In the genomic region with DNA sequence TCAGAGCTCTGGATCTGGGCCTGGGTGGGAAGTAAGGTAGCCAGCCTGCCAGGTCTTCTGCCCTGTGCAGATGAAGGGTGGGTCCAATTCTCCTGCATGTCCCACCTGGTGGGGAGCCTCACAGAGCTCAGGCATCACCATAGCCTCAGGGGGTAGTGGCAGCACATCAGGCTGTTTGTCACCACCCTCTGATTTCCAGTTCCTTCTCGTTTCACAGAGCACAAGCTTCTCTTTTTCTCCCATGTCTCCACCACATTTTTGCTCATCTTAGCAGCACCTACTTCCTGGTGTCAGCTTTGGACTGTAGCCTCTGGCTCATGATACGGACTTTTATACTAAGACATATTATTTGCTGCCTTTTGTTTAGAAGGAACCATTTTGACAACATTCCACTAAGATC, we compare ENCODE assay signal across 25 mouse cellular contexts.
A peak's percentile ranks its signal among the peaks of the same experiment; 100 is the strongest.
DNase-seq lines count a peak whose midpoint lies in the region; ATAC-seq lines count a peak whose summit lies in the region.
"Had no signal": no experiment of that assay in that cellular context is flagged by ENCODE, and none has a peak within 500 bp of the region (broad histone marks: within the 10 kb centered on the region; RNA-seq: fewer than 3 reads in every experiment).

No protein-coding gene starts in this region.

- WGBS in macrophage (ENCODE audit: missing documents): 8% methylated on average over 2 of the region's 2 CpGs

- no peaks in the 10 kb centered on the region for H3K36me3 ChIP-seq in macrophage (ENCODE audit: inconsistent target)
- H3K36me3 ChIP-seq: forebrain, embryonic 10.5 days; heart, embryonic 12.5 days; heart, embryonic 15.5 days; hindbrain, embryonic 12.5 days; hindbrain, embryonic 15.5 days had no signal

- H3K27ac ChIP-seq in macrophage: peak overlapping the region; percentile 8; the same call in 1 of the 2 replicates
- H3K27ac ChIP-seq: forebrain, embryonic 10.5 days; forebrain, embryonic 13.5 days; heart, embryonic 15.5 days; hindbrain, embryonic 12.5 days; hindbrain, embryonic 15.5 days had no signal

- ATAC-seq in common myeloid progenitor, adult 5-6 weeks (replicated peaks; ENCODE audit: low read depth, poor library complexity, severe bottlenecking): peak; percentile 56
- peak; percentile 59; the same call in 1 of the 2 replicates for ATAC-seq in monocyte, adult 5-6 weeks (replicated peaks; ENCODE audit: insufficient number of reproducible peaks, low FRiP score, low TSS enrichment, poor library complexity, severe bottlenecking)
- ATAC-seq: CD4-positive, CD25-positive, alpha-beta regulatory T cell, adult 4 months; forebrain, embryonic 13.5 days; forebrain, embryonic 16.5 days had no signal

- no peaks in the 10 kb centered on the region for H3K79me2 ChIP-seq in macrophage (ENCODE audit: inconsistent target)

- peak; percentile 6 to 10 for DNase-seq in spleen, postnatal 36 days (ENCODE audit: low spot score in 2 of 2)
- no peak for DNase-seq in spleen, adult 18-20 months
- DNase-seq in adrenal gland, adult 2 months: no peak
- no peak for DNase-seq in c-Kit-positive CD71-positive TER-119-positive erythroid progenitor cells, embryonic 14.5 days (ENCODE audit: low spot score)
- no peak for DNase-seq in cerebellum, postnatal 4 days (ENCODE audit: low spot score in 2 of 2)
- DNase-seq: adrenal gland, adult 8-10 months; adrenal gland, postnatal 25 days; cerebellum, adult 11 months; cerebellum, adult 2 months; cerebellum, adult 9-11 months; cerebellum, postnatal 25 days; gastrocnemius, postnatal 10 days; gastrocnemius, postnatal 36 days; heart, postnatal 14 days had no signal

- no peak overlapping the region for H3K4me3 ChIP-seq in macrophage (ENCODE audit: inconsistent target)
- H3K4me3 ChIP-seq: forebrain, embryonic 10.5 days; forebrain, embryonic 13.5 days; heart, embryonic 12.5 days; heart, embryonic 15.5 days; hindbrain, embryonic 12.5 days; hindbrain, embryonic 15.5 days had no signal

Comparison
In these comparisons a context has a peak if more than half of its experiments do, and no peak if none do; other contexts are left out.
1. DNase-seq: peak in spleen, postnatal 36 days (2 of 2); none in spleen, adult 18-20 months (0 of 2), adrenal gland, adult 2 months (single experiment), c-Kit-positive CD71-positive TER-119-positive erythroid progenitor cells, embryonic 14.5 days (single experiment) and cerebellum, postnatal 4 days (0 of 2).